Mouse (Mus musculus) lung, postnatal 4 days (tissue): Measurements from ENCODE around the gene Zfp106.
A peak's percentile ranks its signal among the peaks of the same experiment; 100 is the strongest.

Experiments
- DNase-seq, 2 experiments: peaks; one replicate each; pipeline ENCODE4 v3.0.0; 2021

The Zfp106 gene

GRCm38 (mm10) chr2:120544732-120545131, 18.9 kb downstream of the Zfp106 start:
- DNase-seq = no peak

- peak; percentile 78 to 84 for DNase-seq
Observed at GRCm38 (mm10) chr2:120539778-120540208, 23.9 kb downstream of the Zfp106 start.

GRCm38 (mm10) chr2:120539333-120539732, 24.3 kb downstream of the Zfp106 start:
- no peak for DNase-seq

GRCm38 (mm10) chr2:120531223-120531622, 32.4 kb downstream of the Zfp106 start:
- DNase-seq = no peak

GRCm38 (mm10) chr2:120529531-120529930, 34.1 kb downstream of the Zfp106 start:
- DNase-seq = no peak

- no peak for DNase-seq
Observed at GRCm38 (mm10) chr2:120526771-120527170, 36.9 kb downstream of the Zfp106 start.

GRCm38 (mm10) chr2:120518547-120519210, 45.0 kb downstream of the Zfp106 start:
- no peak for DNase-seq

GRCm38 (mm10) chr2:120514181-120514580, 49.5 kb downstream of the Zfp106 start:
- no peak for DNase-seq

- no peak for DNase-seq
Observed at GRCm38 (mm10) chr2:120503992-120504391, 59.7 kb downstream of the Zfp106 start.

GRCm38 (mm10) chr2:120503094-120503493, 60.5 kb downstream of the Zfp106 start:
- no peak for DNase-seq

- peak in 1 of 2 experiments; percentile 17 for DNase-seq
Observed at GRCm38 (mm10) chr2:120502605-120502990, 61.0 kb downstream of the Zfp106 start.

- peak in 1 of 2 experiments; percentile 26 for DNase-seq
Observed at GRCm38 (mm10) chr2:120501931-120502604, 61.6 kb downstream of the Zfp106 start.

GRCm38 (mm10) chr2:120501136-120501918, 62.3 kb downstream of the Zfp106 start:
- DNase-seq = peak in 1 of 2 experiments; percentile 16

GRCm38 (mm10) chr2:120499971-120500471, 63.6 kb downstream of the Zfp106 start:
- peak; percentile 21 to 28 for DNase-seq

GRCm38 (mm10) chr2:120496511-120496910, 67.1 kb downstream of the Zfp106 start:
- DNase-seq = no peak

- DNase-seq = peak in 1 of 2 experiments; percentile 27
Observed at GRCm38 (mm10) chr2:120493254-120493653, 70.4 kb downstream of the Zfp106 start.

GRCm38 (mm10) chr2:120484241-120484640, 79.4 kb downstream of the Zfp106 start:
- peak in 1 of 2 experiments; percentile 8 for DNase-seq

GRCm38 (mm10) chr2:120482506-120483389, 80.9 kb downstream of the Zfp106 start:
- no peak for DNase-seq

- DNase-seq = no peak
Observed at GRCm38 (mm10) chr2:120481921-120482320, 81.7 kb downstream of the Zfp106 start.

GRCm38 (mm10) chr2:120478600-120478999, 85.0 kb downstream of the Zfp106 start:
- DNase-seq = peak; percentile 68 to 82

- no peak for DNase-seq
Observed at GRCm38 (mm10) chr2:120476277-120477087, 87.2 kb downstream of the Zfp106 start.
